Mouse (Mus musculus): ENCODE measurements around the gene Gtpbp2. TPM values are rescaled to one million over a fixed set of nuclear protein-coding genes. Genes with fewer than 3 reads are reported as not detected.
A peak's percentile ranks its signal among the peaks of the same experiment; 100 is the strongest.

Gene Gtpbp2
- polyA plus RNA-seq (2015; fragmentation: Nextera tagmentation; extraction: Ambion mirVana), result 31.4 and 37.6 TPM in 2 replicates

GRCm38 (mm10) chr17:46160686-46161085 lies at the start of gene Gtpbp2:
Gene Gtpbp2 (plus strand): TSS chr17:46161032.
- peak; percentile 99 for DNase-seq (ENCODE audit: low spot score)

- no peak for DNase-seq (ENCODE audit: low spot score)
Measured at GRCm38 (mm10) chr17:46115489-46115888, 45.3 kb upstream of the Gtpbp2 start.

- no peak for DNase-seq (ENCODE audit: low spot score)
Measured at GRCm38 (mm10) chr17:46116138-46116537, 44.7 kb upstream of the Gtpbp2 start.

DNA sequence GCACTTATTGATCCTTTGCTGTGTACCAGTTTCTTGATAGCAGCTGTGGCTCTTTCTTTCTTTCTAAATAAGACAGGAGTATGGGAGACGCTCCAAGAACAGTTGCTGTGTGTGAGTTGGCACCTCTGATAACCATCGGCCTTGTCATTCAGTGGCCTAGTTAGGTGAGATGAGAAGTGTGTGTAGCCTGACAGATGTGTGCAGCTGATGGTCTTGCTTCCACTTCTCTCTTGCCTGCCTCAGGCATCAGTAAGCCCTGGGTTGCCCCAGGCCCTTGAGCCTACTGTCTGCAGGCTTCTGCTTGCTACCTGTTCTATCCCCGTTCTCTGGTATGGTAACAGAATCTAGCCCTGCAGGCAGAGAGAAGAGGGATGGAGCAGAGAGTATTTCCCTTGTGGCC lies 44.0 kb upstream of the Gtpbp2 start:
- no peak for DNase-seq (ENCODE audit: low spot score)

DNA sequence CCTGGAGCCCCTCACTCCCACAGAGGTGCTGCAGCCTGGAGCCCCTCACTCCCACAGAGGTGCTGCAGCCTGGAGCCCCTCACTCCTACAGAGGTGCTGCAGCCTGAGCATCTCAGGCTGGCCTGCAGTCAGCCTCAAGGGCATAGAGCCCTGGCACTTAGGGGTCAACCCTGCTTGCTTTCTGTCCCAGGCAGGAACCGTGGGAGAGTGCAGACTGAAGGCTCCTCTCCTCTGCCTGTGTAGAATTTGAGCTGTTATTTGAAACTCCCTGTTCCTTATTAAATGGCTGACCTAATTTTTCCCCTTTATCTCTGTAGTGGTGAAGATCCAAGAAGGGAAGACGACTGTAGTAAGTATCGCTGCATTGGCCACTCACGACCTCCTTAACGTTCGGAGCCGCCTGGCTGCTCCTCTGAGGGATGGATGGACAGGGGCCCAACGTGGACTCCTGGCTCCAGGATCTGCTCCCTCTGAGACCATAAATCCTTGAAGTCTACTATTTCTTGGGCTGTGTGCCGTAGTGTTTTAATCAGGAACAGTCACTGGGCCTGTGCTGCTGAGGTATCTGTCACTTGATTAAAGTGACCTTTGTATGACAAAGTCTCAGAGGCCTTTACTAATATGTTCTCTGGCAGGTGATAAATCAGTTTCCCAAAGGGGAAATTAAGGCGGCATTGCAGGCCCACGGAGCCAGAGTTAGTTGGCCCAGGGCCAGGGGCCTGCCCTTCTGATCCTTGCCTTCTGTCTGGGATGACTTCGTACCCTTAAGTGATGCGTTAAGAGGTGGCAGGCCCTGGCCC lies 43.0 kb upstream of the Gtpbp2 start:
- no peak for DNase-seq (ENCODE audit: low spot score)

GRCm38 (mm10) chr17:46118423-46118850 lies 42.4 kb upstream of the Gtpbp2 start:
- no peak for DNase-seq (ENCODE audit: low spot score)

DNA sequence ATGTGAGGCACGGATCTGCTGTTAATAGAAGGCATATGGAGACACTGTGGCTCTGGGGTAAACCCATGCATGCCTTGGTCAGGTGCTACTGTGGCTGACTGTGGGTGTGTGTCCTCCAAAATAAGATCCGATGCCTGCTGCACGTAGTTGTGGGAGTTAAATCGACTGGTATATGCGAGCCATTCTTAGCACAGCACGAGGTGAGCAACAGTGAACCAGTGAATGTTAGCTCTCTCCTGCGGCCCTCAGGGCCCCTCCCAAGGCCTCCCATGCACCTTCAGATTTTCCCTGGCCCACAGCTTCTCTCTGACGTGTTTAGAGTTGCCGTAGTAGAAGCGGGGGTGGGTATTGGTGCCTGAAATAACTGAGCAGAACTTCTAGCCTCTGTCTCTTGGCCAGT lies 41.2 kb upstream of the Gtpbp2 start:
- no peak for DNase-seq (ENCODE audit: low spot score)

DNA sequence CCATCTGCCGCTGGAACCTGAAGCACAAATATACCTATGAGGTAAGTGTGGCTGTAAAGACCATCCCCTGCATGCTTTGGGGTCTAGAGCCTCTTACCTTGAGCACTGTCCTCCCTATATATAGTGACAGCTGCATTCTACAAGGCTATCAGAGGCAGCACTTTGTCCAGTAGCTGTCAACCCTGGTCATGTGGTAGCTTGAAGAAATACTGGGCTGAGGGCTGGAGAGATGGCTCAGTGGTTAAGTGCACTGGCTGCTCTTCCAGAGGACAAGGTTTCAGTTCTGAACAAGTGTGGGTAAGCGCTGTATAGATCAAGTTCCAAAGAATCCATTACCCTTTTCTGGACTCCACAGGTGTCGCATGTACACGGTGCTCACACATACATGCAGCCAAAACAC lies 38.0 kb upstream of the Gtpbp2 start:
- no peak for DNase-seq (ENCODE audit: low spot score)

GRCm38 (mm10) chr17:46123285-46123684 lies 37.5 kb upstream of the Gtpbp2 start:
- no peak for DNase-seq (ENCODE audit: low spot score)

- no peak for DNase-seq (ENCODE audit: low spot score)
Measured at GRCm38 (mm10) chr17:46123953-46124700, 36.7 kb upstream of the Gtpbp2 start.

- no peak for DNase-seq (ENCODE audit: low spot score)
Measured at GRCm38 (mm10) chr17:46126608-46127007, 34.2 kb upstream of the Gtpbp2 start.

DNA sequence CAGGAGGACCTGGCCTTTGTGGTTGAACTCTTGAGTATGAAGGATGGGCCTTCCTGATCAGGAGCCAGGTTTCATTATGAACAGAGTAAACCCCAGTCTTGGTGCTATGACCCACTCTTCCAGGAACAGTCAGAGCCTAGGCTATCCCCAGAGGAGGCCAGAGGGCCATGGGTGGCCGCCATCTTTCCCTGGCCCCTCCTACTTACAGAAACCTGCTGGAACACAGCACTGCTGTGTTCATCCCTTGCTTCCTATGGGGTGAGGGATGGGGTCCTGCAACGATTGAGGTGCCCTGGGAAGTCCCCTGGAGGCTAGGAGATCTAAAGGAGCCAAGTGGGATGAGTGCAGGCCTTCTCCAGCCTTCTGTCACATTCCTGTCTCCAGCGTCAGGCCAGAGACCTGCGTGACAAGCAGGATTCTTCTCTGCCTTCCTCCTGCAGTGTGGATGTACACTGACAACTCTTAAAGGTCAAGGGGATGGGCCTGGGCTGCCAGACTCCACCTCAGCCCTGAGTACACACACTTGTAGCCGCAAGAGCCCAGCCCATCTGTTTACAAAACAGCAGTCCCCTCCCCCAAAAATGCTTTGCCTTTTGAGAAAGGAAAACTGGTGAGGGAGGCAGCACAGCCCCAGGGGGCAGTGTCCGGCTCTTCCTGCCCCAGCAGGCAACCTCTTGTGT lies 32.9 kb upstream of the Gtpbp2 start:
- no peak for DNase-seq (ENCODE audit: low spot score)

DNA sequence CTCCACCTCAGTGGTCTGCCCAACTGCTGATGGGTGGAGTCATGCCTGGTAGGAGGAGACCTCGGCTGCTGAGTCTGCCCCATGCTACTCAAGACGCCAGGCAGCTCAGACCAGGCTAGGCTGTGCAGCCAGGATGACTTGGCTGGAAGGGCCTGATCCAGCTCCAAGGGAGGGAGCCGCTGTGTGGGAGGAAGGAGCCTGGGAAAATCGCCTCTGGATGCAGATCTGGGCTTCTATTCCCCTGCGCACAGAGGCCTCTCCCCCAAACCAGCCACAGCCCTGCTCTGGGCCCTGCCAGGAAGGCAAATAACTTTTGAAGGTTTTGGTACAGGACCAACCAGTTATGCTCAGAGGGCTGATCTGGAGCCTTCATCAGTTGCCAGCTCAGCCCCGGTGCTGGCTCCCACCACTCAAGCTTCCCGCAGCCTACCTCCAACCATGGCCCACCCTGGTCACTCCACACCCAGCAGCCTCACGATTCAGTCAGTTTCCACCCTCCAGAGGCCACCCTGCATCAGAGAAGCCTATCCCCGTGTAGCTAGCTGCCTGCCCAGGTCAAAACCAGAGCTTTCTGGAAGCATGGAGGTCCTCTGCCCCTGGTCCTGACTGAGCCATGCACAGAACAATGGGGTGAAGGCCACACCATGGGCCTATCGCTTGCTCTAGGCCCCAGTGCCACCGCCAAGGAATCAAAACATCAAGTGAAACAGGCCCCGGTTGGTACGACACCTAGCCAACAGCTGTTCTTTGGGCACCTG lies 30.9 kb upstream of the Gtpbp2 start:
- no peak for DNase-seq (ENCODE audit: low spot score)

GRCm38 (mm10) chr17:46132058-46132718 lies 28.6 kb upstream of the Gtpbp2 start:
- DNase-seq (ENCODE audit: low spot score), result peak; percentile 60

DNA sequence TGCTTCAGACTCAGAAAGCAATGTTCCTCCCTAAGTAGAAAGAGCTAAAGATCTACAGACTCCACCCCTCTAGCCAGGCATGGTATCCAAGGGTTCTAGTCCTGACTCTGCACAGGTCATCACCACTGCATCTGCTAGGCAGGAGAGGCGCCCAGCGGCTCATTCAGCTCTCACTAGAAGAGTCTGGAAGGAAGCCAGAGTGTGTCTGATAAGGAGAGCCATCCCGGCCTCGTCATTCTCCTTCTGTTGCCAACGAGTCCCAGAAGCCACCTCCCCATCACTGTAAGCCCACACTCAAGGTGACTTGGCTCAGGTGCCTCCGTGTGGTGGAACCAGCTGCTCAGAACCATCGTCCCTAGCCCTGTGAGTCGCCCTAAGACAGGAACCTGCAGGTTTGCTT lies 28.0 kb upstream of the Gtpbp2 start:
- DNase-seq (ENCODE audit: low spot score), result no peak

GRCm38 (mm10) chr17:46138563-46139236 lies 22.1 kb upstream of the Gtpbp2 start:
- DNase-seq (ENCODE audit: low spot score), result no peak

DNA sequence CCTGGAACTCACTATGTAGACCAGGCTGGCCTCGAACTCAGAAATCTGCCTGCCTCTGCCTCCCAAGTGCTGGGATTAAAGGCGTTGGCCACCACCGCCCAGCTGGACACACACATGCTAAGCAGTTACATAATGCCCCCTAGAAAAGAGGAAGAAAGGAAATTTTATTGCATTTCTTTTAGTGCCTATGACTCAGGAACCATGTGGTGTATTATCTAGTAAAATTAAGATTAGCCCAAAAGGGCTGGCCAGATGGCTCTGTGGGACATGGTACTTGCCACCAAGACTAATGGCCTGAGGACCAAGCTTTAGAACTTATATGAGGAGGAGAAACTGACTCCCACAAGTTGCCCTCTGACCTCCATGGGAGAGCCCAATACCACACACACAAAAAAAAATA lies 21.0 kb upstream of the Gtpbp2 start:
- DNase-seq (ENCODE audit: low spot score), result no peak

GRCm38 (mm10) chr17:46143578-46144423 lies 17.0 kb upstream of the Gtpbp2 start, which contains the start of gene Rsph9:
Gene Rsph9 (minus strand): TSS chr17:46144216.
- peak; percentile 71 for DNase-seq (ENCODE audit: low spot score)
